Mouse (Mus musculus): ENCODE measurements around the gene Cers1.

DNA sequence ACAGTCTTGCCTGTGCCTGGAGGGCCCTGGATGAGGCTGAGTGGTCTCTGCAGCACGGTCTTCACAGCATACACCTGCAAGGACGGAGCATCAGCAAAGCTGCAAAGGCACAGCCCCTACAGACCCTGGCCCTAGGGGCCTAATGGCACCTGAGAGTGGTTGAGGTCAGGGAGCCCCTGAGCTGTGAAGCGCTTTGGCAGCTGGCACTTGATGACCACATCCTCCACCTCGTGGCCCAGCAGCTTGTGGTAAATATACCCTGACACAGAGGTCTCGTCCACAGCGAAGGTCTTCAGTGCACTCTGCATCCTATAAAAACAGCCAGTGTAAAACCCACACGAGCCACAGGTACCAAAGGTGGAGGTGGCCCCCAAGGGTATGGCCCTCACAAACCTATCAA, 23.4 kb downstream of the Cers1 start:
- TF ChIP-seq CTCF (IDR thresholded peaks at IDR 0.05; ENCODE audit: insufficient read depth, low read length) (no peak), POLR2A (IDR thresholded peaks at IDR 0.05; ENCODE audit: borderline replicate concordance, extremely low read depth, low read depth, low read length) (no peak)
